Mouse (Mus musculus): ENCODE results near the gene Zc3h18. TPM values are rescaled to one million over a fixed set of nuclear protein-coding genes. Genes with fewer than 3 reads are reported as not detected.

Zc3h18 gene
- polyA plus RNA-seq, 1 experiment from 2014 or later = 76.7 TPM

GRCm38 (mm10) chr8:122441326-122441725, 64.9 kb downstream of the Zc3h18 start:
- ATAC-seq (ENCODE audit: insufficient number of reproducible peaks, insufficient read depth, low FRiP score, low TSS enrichment, low read depth) = no peak
- H3K9ac ChIP-seq (replicated peaks) = no peak overlapping the region
- 90% methylated on average over 1 of the region's 1 CpGs for WGBS

GRCm38 (mm10) chr8:122442356-122442755, 65.9 kb downstream of the Zc3h18 start:
- H3K27ac ChIP-seq = peak overlapping the region; percentile 75
- H3K36me3 ChIP-seq = peaks cover 25% of the 10 kb centered on the region
- ATAC-seq (ENCODE audit: insufficient number of reproducible peaks, insufficient read depth, low FRiP score, low TSS enrichment, low read depth) = no peak
- H3K27me3 ChIP-seq = no peaks in the 10 kb centered on the region
- no peaks in the 10 kb centered on the region for H3K9me3 ChIP-seq
- peaks cover 36% of the 10 kb centered on the region for H3K4me1 ChIP-seq (replicated peaks)
- peak overlapping the region; percentile 93 for H3K4me2 ChIP-seq
- WGBS = 16% methylated on average over 7 of the region's 7 CpGs
- peak overlapping the region; percentile 65 for H3K4me3 ChIP-seq (replicated peaks)
- peak overlapping the region; percentile 73 for H3K9ac ChIP-seq (replicated peaks)

More at GRCm38 (mm10) chr8:122441326-122441725, 64.9 kb downstream of the Zc3h18 start:
- no peaks in the 10 kb centered on the region for H3K9me3 ChIP-seq
- no peak overlapping the region for H3K4me3 ChIP-seq (replicated peaks)
- no peak overlapping the region for H3K4me2 ChIP-seq
- H3K27ac ChIP-seq = no peak overlapping the region
- no peaks in the 10 kb centered on the region for H3K27me3 ChIP-seq
- peaks cover 34% of the 10 kb centered on the region for H3K4me1 ChIP-seq (replicated peaks)
- peaks cover 35% of the 10 kb centered on the region for H3K36me3 ChIP-seq

GRCm38 (mm10) chr8:122442781-122443180, 66.4 kb downstream of the Zc3h18 start:
- Histone ChIP-seq H3K36me3 (peaks cover 21% of the 10 kb centered on the region), H3K4me3 (replicated peaks) (peak overlapping the region; percentile 65), H3K4me1 (replicated peaks) (peaks cover 36% of the 10 kb centered on the region)

GRCm38 (mm10) chr8:122443262-122444006, 67.0 kb downstream of the Zc3h18 start, which contains the start of gene Mvd:
Gene Mvd (minus strand): TSS chr8:122443422.
- Histone ChIP-seq H3K27me3 (no peaks in the 10 kb centered on the region), H3K9me3 (no peaks in the 10 kb centered on the region), H3K9ac (replicated peaks) (peak within 1 kb of the TSS; percentile 77), H3K4me2 (peak within 1 kb of the TSS; percentile 93), H3K4me1 (replicated peaks) (peaks cover 36% of the 10 kb centered on the region), H3K27ac (peak within 1 kb of the TSS; percentile 94), H3K36me3 (peaks cover 14% of the 10 kb centered on the region), H3K4me3 (replicated peaks) (peak within 1 kb of the TSS; percentile 65)
- WGBS = under 1% methylated on average over 47 of the region's 47 CpGs
- peak; percentile 99 for ATAC-seq (ENCODE audit: insufficient number of reproducible peaks, insufficient read depth, low FRiP score, low TSS enrichment, low read depth)

More at GRCm38 (mm10) chr8:122442781-122443180, 66.4 kb downstream of the Zc3h18 start:
- no peaks in the 10 kb centered on the region for H3K9me3 ChIP-seq
- H3K27me3 ChIP-seq = no peaks in the 10 kb centered on the region
- 2% methylated on average over 12 of the region's 12 CpGs for WGBS
- peak overlapping the region; percentile 75 for H3K27ac ChIP-seq
- peak overlapping the region; percentile 73 for H3K9ac ChIP-seq (replicated peaks)
- ATAC-seq (ENCODE audit: insufficient number of reproducible peaks, insufficient read depth, low FRiP score, low TSS enrichment, low read depth) = peak; percentile 4; the same call in 1 of the 2 replicates
- peak overlapping the region; percentile 93 for H3K4me2 ChIP-seq

GRCm38 (mm10) chr8:122444058-122444748, 67.8 kb downstream of the Zc3h18 start:
- ATAC-seq (ENCODE audit: insufficient number of reproducible peaks, insufficient read depth, low FRiP score, low TSS enrichment, low read depth) = no peak

GRCm38 (mm10) chr8:122445203-122445602, 68.8 kb downstream of the Zc3h18 start:
- Histone ChIP-seq H3K9me3 (no peaks in the 10 kb centered on the region), H3K4me2 (no peak overlapping the region), H3K4me1 (replicated peaks) (peaks cover 36% of the 10 kb centered on the region), H3K9ac (replicated peaks) (no peak overlapping the region), H3K27me3 (no peaks in the 10 kb centered on the region), H3K4me3 (replicated peaks) (no peak overlapping the region), H3K27ac (no peak overlapping the region; the same call in 1 of the 2 replicates), H3K36me3 (no peaks in the 10 kb centered on the region)
- WGBS = 63% methylated on average over 3 of the region's 3 CpGs
- ATAC-seq (ENCODE audit: insufficient number of reproducible peaks, insufficient read depth, low FRiP score, low TSS enrichment, low read depth) = no peak

More at GRCm38 (mm10) chr8:122444058-122444748, 67.8 kb downstream of the Zc3h18 start:
- Histone ChIP-seq H3K4me2 (peak overlapping the region; percentile 93), H3K9me3 (no peaks in the 10 kb centered on the region), H3K4me1 (replicated peaks) (peaks cover 36% of the 10 kb centered on the region), H3K4me3 (replicated peaks) (peak overlapping the region; percentile 65), H3K27ac (peak overlapping the region; percentile 94), H3K27me3 (no peaks in the 10 kb centered on the region), H3K36me3 (peaks cover 8% of the 10 kb centered on the region), H3K9ac (replicated peaks) (peak overlapping the region; percentile 77)
- 23% methylated on average over 19 of the region's 19 CpGs for WGBS

GRCm38 (mm10) chr8:122451161-122451703, 74.8 kb downstream of the Zc3h18 start:
- 0 out of 2 replicates have a peak, but pooled peaks cover 2% of the 10 kb centered on the region for H3K4me1 ChIP-seq (replicated peaks)
- H3K9me3 ChIP-seq = no peaks in the 10 kb centered on the region
- 75% methylated on average over 7 of the region's 7 CpGs for WGBS
- no peak overlapping the region for H3K27ac ChIP-seq
- no peaks in the 10 kb centered on the region for H3K36me3 ChIP-seq
- H3K4me3 ChIP-seq (replicated peaks) = no peak overlapping the region
- H3K9ac ChIP-seq (replicated peaks) = no peak overlapping the region
- no peak for ATAC-seq (ENCODE audit: insufficient number of reproducible peaks, insufficient read depth, low FRiP score, low TSS enrichment, low read depth)
- H3K27me3 ChIP-seq = peaks cover 16% of the 10 kb centered on the region
- H3K4me2 ChIP-seq = no peak overlapping the region

- H3K4me2 ChIP-seq = no peak overlapping the region
- no peaks in the 10 kb centered on the region for H3K4me1 ChIP-seq (replicated peaks)
- H3K9me3 ChIP-seq = no peaks in the 10 kb centered on the region
- ATAC-seq (ENCODE audit: insufficient number of reproducible peaks, insufficient read depth, low FRiP score, low TSS enrichment, low read depth) = no peak
- H3K36me3 ChIP-seq = no peaks in the 10 kb centered on the region
- no peak overlapping the region for H3K9ac ChIP-seq (replicated peaks)
- WGBS = 87% methylated on average over 10 of the region's 10 CpGs
- no peak overlapping the region for H3K4me3 ChIP-seq (replicated peaks)
- peaks cover 25% of the 10 kb centered on the region for H3K27me3 ChIP-seq
- H3K27ac ChIP-seq = no peak overlapping the region
Measured at GRCm38 (mm10) chr8:122452154-122452553, 75.7 kb downstream of the Zc3h18 start.

GRCm38 (mm10) chr8:122454409-122454808, 78.0 kb downstream of the Zc3h18 start:
- WGBS = 85% methylated on average over 6 of the region's 6 CpGs
- Histone ChIP-seq H3K4me3 (replicated peaks) (no peak overlapping the region), H3K4me1 (replicated peaks) (no peaks in the 10 kb centered on the region), H3K27me3 (peaks cover 47% of the 10 kb centered on the region), H3K36me3 (no peaks in the 10 kb centered on the region), H3K4me2 (no peak overlapping the region), H3K9me3 (no peaks in the 10 kb centered on the region), H3K9ac (replicated peaks) (no peak overlapping the region), H3K27ac (no peak overlapping the region)
- ATAC-seq (ENCODE audit: insufficient number of reproducible peaks, insufficient read depth, low FRiP score, low TSS enrichment, low read depth) = no peak

GRCm38 (mm10) chr8:122457171-122457570, 80.8 kb downstream of the Zc3h18 start:
- Histone ChIP-seq H3K27me3 (peaks cover 75% of the 10 kb centered on the region), H3K4me3 (replicated peaks) (no peak overlapping the region), H3K9me3 (no peaks in the 10 kb centered on the region), H3K4me1 (replicated peaks) (peaks cover 15% of the 10 kb centered on the region), H3K36me3 (no peaks in the 10 kb centered on the region), H3K27ac (no peak overlapping the region), H3K9ac (replicated peaks) (no peak overlapping the region), H3K4me2 (no peak overlapping the region)
- WGBS = 68% methylated on average over 11 of the region's 11 CpGs
- ATAC-seq (ENCODE audit: insufficient number of reproducible peaks, insufficient read depth, low FRiP score, low TSS enrichment, low read depth) = no peak

Measured in limb, embryonic 12.5 days (tissue).